Mouse (Mus musculus) forebrain, embryonic 11.5 days (tissue): ENCODE results near the gene Sec24d. TPM values are rescaled to one million over a fixed set of nuclear protein-coding genes. Genes with fewer than 3 reads are reported as not detected.

ENCODE experiments used
- ATAC-seq: fragments of 200-750 bp; cut with Nextera tagmentation; replicated peaks from 2 replicates; pipeline ENCODE4 v1.8.0; 2017; ENCODE audit warnings: moderate TSS enrichment; ENCODE audit not compliant: low FRiP score
- DNase-seq: peaks from one replicate; pipeline ENCODE4 v3.0.0-alpha.2; 2017; ENCODE audit warnings: low spot score
- H3K27ac ChIP-seq: fragments of 300-500 bp; sonication (generic); 2 replicates; pipeline ENCODE4 v1.5.1; 2014; ENCODE audit warnings: low read depth, low read length
- H3K27me3 ChIP-seq: fragments of 300-500 bp; sonication (generic); 2 replicates; pipeline ENCODE4 v1.6.1; 2014; ENCODE audit warnings: mild to moderate bottlenecking, low read length, mixed read lengths; ENCODE audit not compliant: control insufficient read depth, insufficient read depth
- H3K36me3 ChIP-seq: fragments of 300-500 bp; sonication (generic); 2 replicates; pipeline ENCODE4 v1.6.1; 2014; ENCODE audit warnings: mild to moderate bottlenecking, low read length, moderate library complexity, mixed read lengths; ENCODE audit not compliant: control insufficient read depth, insufficient read depth
- H3K4me1 ChIP-seq: fragments of 300-500 bp; sonication (generic); replicated peaks from 2 replicates; pipeline ENCODE4 v1.6.1; 2014; ENCODE audit warnings: low read length, mixed read lengths; ENCODE audit not compliant: control insufficient read depth, insufficient read depth
- H3K4me2 ChIP-seq: fragments of 300-500 bp; sonication (generic); 2 replicates; pipeline ENCODE4 v1.6.1; 2014; ENCODE audit warnings: low read depth, mild to moderate bottlenecking, low read length, moderate library complexity, mixed read lengths; ENCODE audit not compliant: severe bottlenecking
- H3K4me3 ChIP-seq: fragments of 300-500 bp; sonication (generic); 2 replicates; pipeline ENCODE4 v1.5.1; 2014; ENCODE audit warnings: low read depth, low read length
- H3K9ac ChIP-seq: fragments of 300-500 bp; sonication (generic); 2 replicates; pipeline ENCODE4 v1.6.1; 2014; ENCODE audit warnings: low read length
- H3K9me3 ChIP-seq: fragments of 300-500 bp; sonication (generic); 2 replicates; pipeline ENCODE4 v1.6.1; 2016; ENCODE audit warnings: low read length, mixed read lengths; ENCODE audit not compliant: control insufficient read depth
- WGBS: fragments of 180-500 bp; shearing (Covaris S2); extraction: QIAGEN DNeasy Blood & Tissue Kit; methylation state at CpG from one replicate; pipeline ENCODE4 v1.1.7; 2014; 5-methylcytosine and 5-hydroxymethylcytosine counted together
- polyA plus RNA-seq: library from polyadenylated mRNA; unstranded; fragments of >200 nt; fragmentation: Nextera tagmentation; extraction: Ambion mirVana; gene quantifications from 2 replicates; pipeline ENCODE4 v1.2.1, GENCODE M21; 2014

Sec24d gene
- polyA plus RNA-seq, 1 experiment from 2014 or later: 18.2 TPM

DNA sequence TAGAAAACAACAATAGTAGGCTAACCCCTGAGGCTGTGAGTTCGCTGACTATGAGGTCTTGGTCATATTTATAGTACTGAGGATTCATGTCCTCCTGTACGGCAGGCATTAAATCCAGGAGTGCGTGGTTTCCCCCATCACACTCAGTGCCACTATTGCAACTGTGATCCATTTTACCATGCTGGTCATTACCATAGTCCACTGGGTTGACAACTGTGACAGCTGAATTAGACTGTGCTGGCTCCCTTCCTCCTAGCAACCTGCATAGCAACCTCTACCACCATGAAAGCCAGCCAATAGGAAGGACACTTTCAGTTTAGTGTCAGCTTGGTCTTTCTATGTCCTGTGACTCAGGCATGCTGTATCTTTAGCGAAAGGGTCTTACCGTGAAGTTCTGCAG is 17.0 kb downstream of the Sec24d start:
- 92% methylated on average over 5 of the region's 5 CpGs for WGBS
- no peak overlapping the region for H3K27ac ChIP-seq
- no peaks in the 10 kb centered on the region for H3K9me3 ChIP-seq
- no peak overlapping the region for H3K9ac ChIP-seq
- H3K4me3 ChIP-seq: no peak overlapping the region
- no peaks in the 10 kb centered on the region for H3K4me1 ChIP-seq
- ATAC-seq: no peak
- no peak for DNase-seq
- H3K27me3 ChIP-seq: no peaks in the 10 kb centered on the region
- no peak overlapping the region for H3K4me2 ChIP-seq
- H3K36me3 ChIP-seq: no peaks in the 10 kb centered on the region

DNA sequence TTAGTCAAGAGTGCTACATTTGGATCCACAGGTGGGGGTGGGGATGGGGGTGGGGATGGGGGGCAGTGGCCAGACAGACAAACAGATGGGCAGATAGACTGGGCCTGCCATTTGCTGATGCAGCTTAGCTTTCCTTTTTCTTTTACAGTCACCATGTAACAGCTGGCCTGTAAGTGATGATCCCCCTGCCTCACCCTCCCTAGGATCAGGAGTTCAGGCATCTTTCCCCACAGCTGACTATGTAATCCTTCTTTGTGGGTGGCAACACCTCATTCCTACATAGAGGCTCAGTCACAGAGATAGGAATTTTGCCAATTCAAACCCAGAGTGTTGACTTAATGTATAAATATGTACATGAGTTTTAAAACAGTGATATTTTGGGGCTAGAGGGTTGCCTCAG is 18.4 kb downstream of the Sec24d start:
- no peaks in the 10 kb centered on the region for H3K9me3 ChIP-seq
- H3K4me1 ChIP-seq: no peaks in the 10 kb centered on the region
- no peaks in the 10 kb centered on the region for H3K36me3 ChIP-seq
- H3K4me3 ChIP-seq: no peak overlapping the region
- H3K27me3 ChIP-seq: no peaks in the 10 kb centered on the region
- H3K4me2 ChIP-seq: no peak overlapping the region
- ATAC-seq (no peak), DNase-seq (no peak)
- no peak overlapping the region for H3K27ac ChIP-seq
- no peak overlapping the region for H3K9ac ChIP-seq

DNA sequence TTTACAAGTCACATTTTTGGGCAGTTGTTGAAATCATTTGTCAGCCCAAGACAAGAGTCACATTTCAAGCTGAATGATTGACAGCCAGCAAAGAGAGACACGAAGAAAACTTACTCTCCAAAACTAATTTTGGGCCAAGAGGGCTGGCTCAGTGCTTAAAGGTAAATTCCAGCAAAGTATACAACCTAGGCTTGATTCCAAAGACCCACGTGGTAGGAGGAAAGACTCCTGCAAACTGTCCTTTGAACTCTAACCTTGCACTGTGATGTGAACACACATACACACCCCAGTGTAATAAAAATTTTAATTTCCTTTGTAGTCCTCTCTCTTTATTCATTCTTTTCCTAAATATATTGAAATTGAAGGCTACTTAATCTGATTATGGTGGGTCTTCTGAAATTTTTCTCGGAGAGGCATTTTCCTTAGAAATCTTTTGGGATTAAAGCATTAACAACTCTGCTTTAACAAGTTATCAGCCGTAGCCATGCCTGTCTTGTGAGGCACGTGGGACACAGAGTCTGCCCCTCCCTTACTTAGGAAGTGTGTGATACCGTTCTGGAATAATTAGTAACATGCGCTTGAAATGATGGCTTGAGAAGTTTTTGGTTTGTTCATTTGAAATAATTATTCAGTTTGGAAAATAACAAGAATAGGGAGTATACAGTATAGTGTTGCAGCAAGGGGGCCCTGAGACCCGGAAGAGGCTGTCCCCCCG is 21.8 kb downstream of the Sec24d start:
- Histone ChIP-seq H3K9ac (no peak overlapping the region), H3K4me1 (no peaks in the 10 kb centered on the region), H3K27me3 (no peaks in the 10 kb centered on the region), H3K4me3 (no peak overlapping the region), H3K36me3 (no peaks in the 10 kb centered on the region), H3K9me3 (no peaks in the 10 kb centered on the region), H3K27ac (no peak overlapping the region), H3K4me2 (no peak overlapping the region)
- ATAC-seq (no peak), DNase-seq (no peak)
- WGBS: 62% methylated on average over 9 of the region's 9 CpGs

DNA sequence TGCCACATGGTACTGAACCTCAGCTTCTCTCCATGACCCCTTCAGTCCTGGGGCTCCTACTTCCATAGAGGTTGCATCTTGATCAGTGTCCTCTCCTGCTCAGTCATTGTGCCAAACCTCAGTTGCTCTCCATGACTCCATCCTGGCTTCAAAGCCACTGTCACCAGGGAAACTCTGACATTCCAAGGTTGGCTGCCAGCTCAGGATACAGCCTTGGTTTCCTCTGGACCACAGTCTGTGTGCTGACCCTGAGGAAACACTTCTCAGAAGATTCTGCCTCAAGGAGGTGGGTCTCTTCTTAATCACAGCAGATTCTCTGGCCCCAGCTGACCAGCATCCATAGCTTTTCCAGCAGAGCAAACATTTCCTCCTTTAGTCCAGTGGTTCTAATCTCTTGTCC is 24.4 kb downstream of the Sec24d start:
- no peak overlapping the region for H3K4me3 ChIP-seq

DNA sequence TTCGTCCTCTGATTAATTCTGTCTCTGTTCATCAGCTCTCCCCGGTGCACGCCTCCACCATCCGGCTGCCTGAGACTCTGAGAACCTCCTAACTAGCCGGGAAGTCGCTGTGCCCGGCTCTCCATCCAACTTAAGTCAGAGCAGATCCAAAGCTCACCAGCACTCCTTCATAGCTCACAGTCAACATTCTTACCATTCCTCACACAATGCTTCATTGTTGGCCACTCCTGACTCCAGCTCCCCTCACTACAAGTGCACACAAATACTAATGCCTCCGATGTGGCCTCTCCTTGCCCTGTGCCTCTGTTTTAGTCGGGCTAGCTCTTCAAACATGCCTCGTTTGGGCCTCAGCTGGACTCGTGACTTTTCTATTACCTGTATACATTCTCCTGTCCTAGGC is 29.4 kb downstream of the Sec24d start:
- Histone ChIP-seq H3K9ac (no peak overlapping the region), H3K27me3 (no peaks in the 10 kb centered on the region)
- WGBS: 74% methylated on average over 11 of the region's 11 CpGs

More for the DNA sequence above, 24.4 kb downstream of the Sec24d start:
- no peak overlapping the region for H3K27ac ChIP-seq
- H3K4me2 ChIP-seq: no peak overlapping the region
- no peaks in the 10 kb centered on the region for H3K4me1 ChIP-seq
- no peaks in the 10 kb centered on the region for H3K36me3 ChIP-seq
- H3K9me3 ChIP-seq: no peaks in the 10 kb centered on the region
- ATAC-seq: no peak
- DNase-seq: no peak
- no peak overlapping the region for H3K9ac ChIP-seq
- H3K27me3 ChIP-seq: no peaks in the 10 kb centered on the region

DNA sequence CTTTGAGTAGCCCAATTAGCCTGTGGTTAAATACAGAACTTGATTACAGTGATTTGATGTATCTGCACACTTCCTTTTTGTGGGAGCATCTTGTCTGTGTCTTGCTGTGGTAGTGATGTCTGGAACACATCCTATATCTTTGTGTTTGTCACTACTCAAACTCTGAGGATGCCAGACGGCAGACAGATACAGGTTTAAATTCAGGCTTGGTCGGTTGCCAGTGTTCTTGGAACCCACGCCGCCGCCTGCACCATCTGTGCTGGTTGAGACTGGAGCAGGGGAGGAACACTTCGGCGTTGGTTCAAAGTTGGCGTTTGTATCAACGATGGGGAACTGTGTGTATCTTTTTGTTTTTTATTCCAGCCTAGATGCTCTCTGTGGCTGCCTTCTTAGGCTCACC is 31.0 kb downstream of the Sec24d start:
- Histone ChIP-seq H3K36me3 (no peaks in the 10 kb centered on the region), H3K27ac (no peak overlapping the region), H3K27me3 (no peaks in the 10 kb centered on the region), H3K4me2 (no peak overlapping the region), H3K4me3 (no peak overlapping the region), H3K9ac (no peak overlapping the region), H3K4me1 (no peaks in the 10 kb centered on the region), H3K9me3 (no peaks in the 10 kb centered on the region)
- ATAC-seq (no peak), DNase-seq (no peak)
- 95% methylated on average over 9 of the region's 9 CpGs for WGBS

More for the DNA sequence above, 29.4 kb downstream of the Sec24d start:
- no peaks in the 10 kb centered on the region for H3K36me3 ChIP-seq
- no peaks in the 10 kb centered on the region for H3K9me3 ChIP-seq
- no peak overlapping the region for H3K4me2 ChIP-seq
- DNase-seq (no peak), ATAC-seq (no peak)
- no peaks in the 10 kb centered on the region for H3K4me1 ChIP-seq
- no peak overlapping the region for H3K4me3 ChIP-seq
- no peak overlapping the region for H3K27ac ChIP-seq

DNA sequence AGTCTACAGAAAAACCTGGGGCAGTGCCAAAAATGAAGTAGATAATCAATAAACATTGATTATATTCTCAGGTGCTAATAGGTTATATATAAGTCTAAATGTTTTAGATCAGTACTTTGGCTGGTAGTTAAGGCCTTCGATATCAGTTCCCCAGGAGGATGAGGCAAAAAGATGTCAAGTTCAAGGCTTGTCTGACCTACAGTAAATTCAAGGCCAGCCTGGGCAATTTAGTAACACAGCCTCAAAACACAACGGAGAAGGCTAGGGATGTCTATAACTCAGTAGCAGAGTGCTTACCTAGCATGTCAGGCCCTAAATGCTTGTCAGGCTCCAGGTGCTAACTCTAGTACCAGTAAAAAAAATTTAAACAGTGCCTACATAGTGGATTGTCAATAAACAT is 34.3 kb downstream of the Sec24d start:
- 88% methylated on average over 2 of the region's 2 CpGs for WGBS

DNA sequence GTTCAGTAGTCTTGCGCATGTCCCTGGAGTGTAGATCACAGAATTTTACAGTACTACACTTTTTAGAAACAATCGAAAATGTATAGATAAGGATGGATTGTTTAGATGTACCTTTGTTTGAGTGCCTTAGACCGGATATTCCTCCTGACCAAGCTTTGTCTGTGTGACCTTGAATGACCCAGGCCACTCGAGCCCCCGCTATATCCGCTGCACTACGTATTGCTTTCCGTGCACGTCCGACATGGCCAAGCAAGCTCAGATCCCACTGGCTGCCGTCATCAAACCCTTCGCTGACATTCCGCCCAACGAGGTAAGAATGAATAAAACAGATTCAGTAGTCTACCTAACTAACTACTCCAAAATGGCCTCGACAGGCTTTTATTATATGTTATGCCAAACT is 38.4 kb downstream of the Sec24d start:
- no peaks in the 10 kb centered on the region for H3K9me3 ChIP-seq
- no peaks in the 10 kb centered on the region for H3K4me1 ChIP-seq
- no peak overlapping the region for H3K4me3 ChIP-seq
- no peaks in the 10 kb centered on the region for H3K36me3 ChIP-seq
- H3K27ac ChIP-seq: no peak overlapping the region
- WGBS: 93% methylated on average over 15 of the region's 15 CpGs
- H3K4me2 ChIP-seq: no peak overlapping the region
- H3K27me3 ChIP-seq: no peaks in the 10 kb centered on the region
- no peak overlapping the region for H3K9ac ChIP-seq
- no peak for DNase-seq
- no peak for ATAC-seq

More for the DNA sequence above, 34.3 kb downstream of the Sec24d start:
- Histone ChIP-seq H3K9me3 (no peaks in the 10 kb centered on the region), H3K9ac (no peak overlapping the region), H3K36me3 (no peaks in the 10 kb centered on the region), H3K4me1 (no peaks in the 10 kb centered on the region), H3K4me2 (no peak overlapping the region), H3K27ac (no peak overlapping the region), H3K4me3 (no peak overlapping the region), H3K27me3 (no peaks in the 10 kb centered on the region)
- no peak for DNase-seq
- ATAC-seq: no peak

DNA sequence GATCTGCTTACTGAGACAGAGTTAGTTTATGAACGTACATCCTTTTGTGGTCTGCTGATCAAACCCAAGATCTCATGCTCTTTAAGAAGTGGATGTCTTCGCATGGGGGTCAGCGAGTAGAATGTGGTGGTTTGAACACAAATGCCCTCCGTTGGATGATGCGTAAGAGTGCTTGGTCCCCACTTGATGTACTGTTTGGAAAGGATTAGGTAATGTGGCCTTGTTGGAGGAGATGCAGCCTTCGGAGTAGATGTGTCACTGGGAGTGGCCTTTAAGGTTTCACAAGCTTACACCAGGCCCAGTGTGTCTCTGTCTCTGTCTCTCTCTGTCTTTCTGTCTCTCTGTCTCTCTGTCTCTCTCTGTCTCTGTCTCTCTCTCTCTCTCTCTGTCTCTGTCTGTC is 40.2 kb downstream of the Sec24d start:
- Histone ChIP-seq H3K36me3 (no peaks in the 10 kb centered on the region), H3K4me3 (no peak overlapping the region), H3K9me3 (no peaks in the 10 kb centered on the region), H3K9ac (no peak overlapping the region), H3K4me1 (no peaks in the 10 kb centered on the region), H3K4me2 (no peak overlapping the region), H3K27me3 (no peaks in the 10 kb centered on the region), H3K27ac (no peak overlapping the region)
- DNase-seq: no peak
- no peak for ATAC-seq
- 93% methylated on average over 6 of the region's 6 CpGs for WGBS
